Mouse (Mus musculus): ENCODE results near the gene Ncaph2.

Gene Ncaph2

DNA sequence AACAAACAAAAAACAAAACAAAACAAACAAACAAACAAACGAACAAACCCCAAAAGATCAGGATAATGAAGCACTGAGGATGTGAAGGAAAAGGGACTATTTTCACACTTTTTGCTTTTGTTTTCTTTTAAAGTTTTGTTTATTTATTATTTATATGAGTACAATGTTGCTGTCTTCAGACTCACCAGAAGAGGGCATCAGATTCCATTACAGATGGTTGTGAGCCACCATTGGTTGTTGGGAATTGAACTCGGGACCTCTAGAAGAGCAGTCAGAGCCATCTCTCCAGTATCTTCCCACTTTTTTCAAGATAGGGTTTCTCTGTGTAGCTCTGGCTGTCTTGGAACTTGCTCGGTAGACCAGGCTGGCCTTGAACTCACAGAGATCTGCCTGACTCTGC lies 12.2 kb upstream of the Ncaph2 start:
- in situ Hi-C loops (cut with MseI, MboI) = no loop called here

DNA sequence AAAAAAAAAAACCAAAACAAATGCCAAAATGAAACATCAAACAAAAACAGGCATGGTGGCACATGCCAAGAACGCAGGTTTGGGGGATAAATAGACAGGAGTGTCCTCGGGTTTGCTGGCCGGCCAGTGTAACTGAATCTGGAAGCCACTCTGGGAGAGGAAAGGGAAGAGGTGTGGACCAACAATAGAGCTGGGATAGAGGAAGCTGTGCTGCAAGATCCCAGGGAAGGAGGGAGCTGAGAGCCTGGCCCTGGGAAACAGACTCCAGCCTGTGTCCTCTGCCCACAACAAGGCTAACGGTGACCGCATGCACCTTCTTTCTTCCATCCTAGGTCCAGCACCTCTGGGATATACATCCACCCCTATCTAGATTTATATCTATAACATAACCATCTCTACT lies 5.1 kb upstream of the Ncaph2 start:
- in situ Hi-C loops (cut with MseI, MboI) = no loop called here

DNA sequence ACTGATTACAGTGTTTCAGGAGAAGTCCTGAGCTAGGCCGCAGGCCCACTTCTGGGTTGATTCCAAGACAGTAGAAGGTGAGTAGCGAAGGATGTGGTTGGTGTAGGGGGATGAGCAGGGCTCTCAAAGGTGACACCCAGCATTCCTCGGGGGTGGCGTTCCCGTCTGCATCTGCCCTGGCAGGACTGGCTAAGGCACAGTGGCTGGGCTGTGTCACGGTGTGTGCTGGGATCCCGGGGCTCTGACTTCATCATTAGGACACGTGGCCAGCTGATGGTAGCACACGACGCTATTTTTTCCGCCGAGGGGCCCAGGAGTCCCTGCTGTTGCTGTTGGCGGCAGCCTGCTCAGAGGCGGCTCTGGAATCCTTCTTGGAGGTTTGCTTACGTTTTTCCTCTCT lies 4.2 kb upstream of the Ncaph2 start:
- in situ Hi-C loops (cut with MseI, MboI) = no loop called here

DNA sequence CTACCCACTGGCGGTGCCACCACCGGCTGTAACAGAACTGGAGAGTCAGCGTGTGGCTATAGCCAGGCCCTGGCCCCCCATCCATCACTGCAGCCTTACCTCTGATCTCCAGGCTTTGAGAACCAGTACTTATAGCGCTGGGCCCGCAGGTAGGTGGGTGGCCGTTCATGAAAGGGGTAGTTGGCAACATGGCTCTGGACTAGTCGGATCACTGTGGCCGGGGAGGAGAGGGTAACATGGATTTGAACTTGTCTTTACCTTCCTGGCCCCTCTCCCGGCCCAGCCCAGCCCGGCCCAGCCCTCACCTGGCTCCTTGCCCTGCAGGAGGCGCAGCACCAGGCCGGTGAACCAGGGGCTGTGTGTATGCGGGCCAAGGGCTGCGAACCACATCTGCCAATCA lies 3.5 kb upstream of the Ncaph2 start:
- in situ Hi-C loops (cut with MseI, MboI) = no loop called here

DNA sequence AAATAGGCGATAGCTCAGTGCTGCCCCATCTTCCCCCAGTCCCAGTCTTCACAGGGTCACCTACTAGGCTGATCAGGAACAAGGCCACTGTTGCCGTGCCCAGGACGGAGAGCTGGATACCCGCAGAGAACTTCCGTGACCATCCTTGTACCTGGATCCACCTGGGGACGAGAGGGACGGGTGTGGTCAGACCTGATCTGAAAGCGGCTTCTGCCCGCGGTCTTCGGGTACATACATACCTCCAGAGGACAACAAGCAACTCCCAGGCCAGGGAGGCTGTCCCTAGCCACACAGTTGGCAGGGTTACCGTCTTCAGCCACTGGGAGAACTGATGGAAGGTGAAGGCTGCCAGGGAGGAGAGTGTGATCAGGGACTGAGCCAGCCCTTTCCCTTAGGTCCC lies 2.7 kb upstream of the Ncaph2 start:
- in situ Hi-C loops (cut with MseI, MboI) = no loop called here

DNA sequence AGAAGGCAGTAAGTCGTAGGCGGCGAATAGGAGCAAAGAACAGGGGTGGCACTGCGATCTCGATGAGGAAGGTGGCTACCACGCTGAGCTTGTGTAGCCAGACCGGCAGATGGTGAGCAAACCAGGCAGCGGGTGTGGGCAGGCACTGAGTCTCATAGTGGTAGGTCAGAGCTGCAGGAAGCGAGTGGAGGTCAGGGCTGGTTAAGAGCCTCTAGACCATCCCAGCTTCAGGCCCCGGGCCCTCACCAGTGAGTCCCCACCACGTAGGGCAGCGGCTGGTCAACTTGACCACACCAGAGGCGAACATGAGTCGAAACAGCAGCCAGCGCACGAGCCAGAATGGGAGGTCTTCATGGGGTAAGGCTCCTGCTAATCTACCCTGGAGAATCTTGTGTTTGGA lies 1.7 kb upstream of the Ncaph2 start:
- in situ Hi-C loops (cut with MseI, MboI) = no loop called here

DNA sequence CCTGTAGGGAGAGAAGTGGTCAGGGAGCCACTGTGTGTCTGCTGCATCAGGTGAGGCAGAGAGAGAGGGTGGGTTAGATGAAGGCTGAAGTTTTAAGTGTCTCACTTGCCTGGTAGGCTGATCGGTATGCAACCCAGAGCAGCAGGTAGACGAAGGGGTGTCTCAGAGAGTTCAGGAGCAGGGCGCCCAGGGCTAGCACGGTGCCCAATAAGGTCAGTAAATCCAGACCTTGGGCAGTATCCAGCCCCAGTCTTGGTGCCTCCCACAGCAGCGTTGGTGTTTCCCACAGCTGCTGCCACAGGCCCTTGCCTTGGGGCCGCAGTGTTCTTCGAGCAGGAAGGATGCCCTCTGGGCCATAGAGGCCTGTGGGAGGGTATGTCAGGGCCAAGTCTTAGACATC lies 1.1 kb upstream of the Ncaph2 start:
- in situ Hi-C loops (cut with MseI, MboI) = no loop called here

DNA sequence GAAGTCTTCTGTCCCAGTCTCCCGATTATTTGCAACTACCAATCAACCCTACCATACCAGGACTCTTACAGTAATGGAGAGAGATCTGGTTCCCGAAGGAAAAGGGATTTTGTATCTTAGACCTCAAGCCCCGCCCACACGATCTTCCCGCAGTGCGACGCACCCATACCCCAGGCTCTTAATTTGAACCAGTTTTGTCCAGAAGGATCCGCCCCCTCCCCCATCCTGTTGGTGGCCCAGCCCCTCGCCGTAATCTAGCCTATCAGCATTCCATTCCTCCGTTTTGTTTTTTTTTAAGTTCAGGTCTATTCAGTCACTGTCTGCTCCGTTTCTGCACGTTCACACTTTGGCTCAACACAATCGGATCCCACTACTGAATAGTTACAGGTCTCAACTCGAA lies 853 bp downstream of the Ncaph2 start:
- in situ Hi-C loops (cut with MseI, MboI) = no loop called here

DNA sequence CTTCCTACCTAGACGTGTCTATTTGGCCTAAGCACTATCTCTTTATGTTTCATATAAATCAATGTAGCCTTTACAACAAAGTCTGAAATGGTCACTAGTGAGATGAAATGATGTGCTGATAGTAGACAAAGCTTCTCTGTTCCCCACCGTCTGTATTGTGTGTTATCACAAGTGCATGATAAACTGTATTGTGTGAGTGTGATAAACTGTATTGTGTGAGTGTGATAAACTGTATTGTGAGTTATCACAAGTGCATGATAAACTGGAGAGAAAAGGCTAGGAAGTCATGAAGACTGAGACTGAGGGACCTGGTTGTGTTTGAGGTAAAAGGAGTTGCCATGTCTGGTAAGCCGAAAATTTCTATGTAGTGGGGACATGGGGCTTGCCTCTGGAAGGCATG lies 3.3 kb downstream of the Ncaph2 start:
- in situ Hi-C loops (cut with MseI, MboI) = no loop called here

DNA sequence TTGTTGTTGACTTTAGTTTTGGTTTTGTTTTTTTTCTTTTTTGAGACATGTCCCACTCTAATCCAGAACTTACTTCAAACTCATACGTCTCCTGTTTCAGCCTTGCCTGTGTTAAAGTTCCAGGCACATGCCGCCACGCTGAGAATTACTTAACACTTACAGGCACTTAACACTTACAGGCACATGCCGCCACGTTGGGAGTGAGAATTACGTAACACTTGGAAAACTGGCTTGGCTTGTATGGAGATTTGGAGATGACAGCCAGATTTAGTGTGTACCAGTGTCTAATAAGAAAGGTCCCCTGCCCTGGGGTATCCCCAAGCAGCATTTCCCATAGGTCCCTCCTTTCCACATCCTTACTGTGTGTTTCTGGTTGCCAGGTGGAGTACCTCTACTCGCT lies 7.5 kb downstream of the Ncaph2 start:
- in situ Hi-C loops (cut with MseI, MboI) = no loop called here

DNA sequence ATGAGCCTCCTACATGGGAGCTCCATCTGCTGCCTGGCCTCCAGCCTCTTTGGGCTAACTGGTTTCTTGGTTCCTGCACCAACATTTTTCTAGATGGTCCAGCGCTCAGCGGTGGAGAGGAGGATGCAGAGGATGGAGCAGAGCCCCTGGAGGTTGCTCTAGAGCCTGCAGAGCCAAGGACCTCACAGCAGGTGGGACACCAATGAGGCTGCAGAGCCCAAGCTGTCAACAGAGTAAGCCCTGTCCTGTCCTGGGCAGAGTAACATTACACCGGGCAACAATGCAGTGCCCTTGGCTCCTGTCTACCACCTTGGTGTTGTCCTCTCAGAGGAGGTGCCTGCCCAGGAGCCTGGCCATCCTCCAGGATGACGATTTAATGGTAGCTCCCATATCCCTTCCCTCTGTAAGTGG lies 9.6 kb downstream of the Ncaph2 start:
- in situ Hi-C loops (cut with MseI, MboI) = no loop called here

DNA sequence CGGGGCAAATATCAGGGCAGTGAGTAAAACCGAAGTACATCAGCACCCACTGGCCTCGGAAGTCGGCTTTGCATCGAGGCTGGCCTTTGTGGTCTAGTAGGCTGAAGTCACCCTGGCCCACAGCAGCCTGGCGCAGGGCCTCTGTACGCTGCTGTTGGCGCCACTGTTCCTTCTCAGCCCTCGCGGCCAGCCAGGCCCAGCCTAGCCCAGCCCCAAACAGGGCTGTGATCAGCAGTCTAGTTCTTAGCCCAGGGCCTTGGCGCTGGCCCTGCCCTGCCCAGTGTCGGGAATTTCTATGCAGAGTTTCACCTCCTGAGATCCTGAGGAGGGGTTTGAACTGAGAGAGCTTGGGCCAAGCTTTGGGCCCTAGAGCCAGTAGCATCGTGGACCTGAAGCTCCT lies 16.5 kb downstream of the Ncaph2 start:
- in situ Hi-C loops (cut with MseI, MboI) = no loop called here

DNA sequence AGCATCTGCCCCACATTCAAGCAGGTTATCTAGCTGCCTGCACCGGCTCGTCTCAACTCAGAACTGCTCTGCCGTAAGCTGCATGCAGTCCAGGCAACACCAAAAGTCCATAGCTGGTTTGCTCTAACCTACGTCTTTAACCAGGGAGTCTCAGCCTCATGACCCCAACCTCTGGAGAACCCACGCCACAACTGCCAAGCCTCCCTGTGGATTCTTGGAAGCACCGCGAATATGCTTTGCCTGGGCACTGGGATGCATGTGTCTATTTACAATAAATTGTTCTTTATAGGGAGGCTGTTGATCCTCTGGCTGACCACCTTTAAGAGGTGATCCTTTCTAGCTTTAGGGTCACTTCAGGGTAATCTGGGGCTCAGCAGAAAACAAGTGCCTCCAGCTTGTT lies 17.0 kb downstream of the Ncaph2 start:
- in situ Hi-C loops (cut with MseI, MboI) = no loop called here

DNA sequence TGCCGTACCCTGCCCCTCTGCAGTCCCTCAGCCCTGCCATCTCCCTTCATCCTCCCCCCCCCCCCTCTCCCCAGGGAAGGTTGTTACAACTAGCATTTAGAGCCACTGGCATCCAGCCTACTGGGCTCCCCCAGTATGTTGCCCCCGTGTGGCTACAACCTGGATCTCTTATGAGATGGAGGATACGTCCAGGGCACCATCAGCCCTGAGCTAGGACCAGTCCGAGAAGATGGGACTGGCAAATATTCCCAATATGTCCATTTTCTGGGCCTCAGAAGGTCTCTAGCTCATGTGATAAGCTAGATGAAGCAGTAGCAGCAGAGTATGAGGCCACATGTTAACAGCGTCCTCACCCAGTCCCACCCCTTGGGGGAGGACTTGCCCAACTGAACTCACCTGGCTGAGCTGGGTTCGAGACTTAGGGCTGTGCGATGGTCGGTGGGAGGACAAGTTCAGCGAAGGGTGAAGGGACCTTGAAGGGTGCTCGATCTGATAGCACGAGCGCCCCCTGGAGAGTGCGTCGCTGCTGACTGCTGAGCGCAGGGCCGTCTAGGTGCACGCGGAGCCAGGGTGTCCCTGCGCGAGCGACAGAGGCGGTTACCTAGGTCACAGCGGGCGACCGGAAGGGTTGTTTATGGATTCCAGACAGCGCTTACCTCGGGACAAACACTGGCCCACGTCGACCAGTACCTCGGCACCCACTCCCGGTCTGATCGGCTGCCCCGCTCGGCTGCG lies 17.7 kb downstream of the Ncaph2 start:
- in situ Hi-C loops (cut with MseI, MboI) = no loop called here

DNA sequence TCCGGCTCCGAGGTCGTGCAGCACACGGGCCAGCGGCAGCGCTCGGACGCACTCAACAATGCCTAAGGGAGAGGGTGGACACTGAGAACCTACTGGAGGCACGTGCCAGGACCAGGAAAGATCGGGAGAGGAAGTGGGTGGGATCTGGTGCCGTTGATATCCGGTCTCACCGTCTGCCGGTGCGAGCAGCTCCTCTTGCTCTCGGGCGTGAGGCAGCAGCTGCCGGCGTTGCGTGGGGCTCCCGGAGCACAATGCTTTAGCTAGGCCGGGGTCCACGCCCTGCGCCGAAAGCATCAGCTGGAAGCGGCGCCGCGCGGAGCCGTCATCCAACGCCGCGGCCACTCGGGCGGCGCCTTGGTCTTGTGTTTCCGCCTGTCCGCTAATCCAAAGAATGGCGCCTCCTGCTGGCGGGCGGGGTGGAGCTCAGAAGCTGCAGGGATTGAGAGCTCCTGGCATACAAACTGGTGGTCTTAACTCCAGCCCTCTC lies 18.3 kb downstream of the Ncaph2 start, which contains the start of gene Sco2:
TSS of gene Sco2 (minus strand) at position 85 of the 487 bp plus-strand sequence.
- in situ Hi-C loops (cut with MseI, MboI) = no loop called here

DNA sequence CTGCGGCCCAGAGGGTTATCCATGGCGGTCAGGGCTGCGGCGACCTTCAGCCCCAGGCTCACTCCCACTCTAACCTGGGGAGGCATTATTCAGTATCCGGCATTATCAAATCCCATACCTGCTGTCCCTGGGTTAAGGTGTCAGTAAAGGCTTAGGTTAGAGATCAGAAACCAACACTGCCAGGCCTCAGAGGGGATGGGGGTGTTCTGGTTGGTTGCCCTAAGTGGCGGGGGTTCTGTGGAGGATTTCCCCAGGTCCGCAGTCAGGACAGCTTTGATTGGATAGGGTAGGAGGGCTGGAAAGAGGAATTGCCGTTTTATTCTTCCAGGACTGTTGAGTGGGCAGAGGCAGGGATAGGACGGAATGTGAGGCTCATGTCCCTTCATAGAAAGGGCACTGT lies 18.8 kb downstream of the Ncaph2 start:
- in situ Hi-C loops (cut with MseI, MboI) = no loop called here

DNA sequence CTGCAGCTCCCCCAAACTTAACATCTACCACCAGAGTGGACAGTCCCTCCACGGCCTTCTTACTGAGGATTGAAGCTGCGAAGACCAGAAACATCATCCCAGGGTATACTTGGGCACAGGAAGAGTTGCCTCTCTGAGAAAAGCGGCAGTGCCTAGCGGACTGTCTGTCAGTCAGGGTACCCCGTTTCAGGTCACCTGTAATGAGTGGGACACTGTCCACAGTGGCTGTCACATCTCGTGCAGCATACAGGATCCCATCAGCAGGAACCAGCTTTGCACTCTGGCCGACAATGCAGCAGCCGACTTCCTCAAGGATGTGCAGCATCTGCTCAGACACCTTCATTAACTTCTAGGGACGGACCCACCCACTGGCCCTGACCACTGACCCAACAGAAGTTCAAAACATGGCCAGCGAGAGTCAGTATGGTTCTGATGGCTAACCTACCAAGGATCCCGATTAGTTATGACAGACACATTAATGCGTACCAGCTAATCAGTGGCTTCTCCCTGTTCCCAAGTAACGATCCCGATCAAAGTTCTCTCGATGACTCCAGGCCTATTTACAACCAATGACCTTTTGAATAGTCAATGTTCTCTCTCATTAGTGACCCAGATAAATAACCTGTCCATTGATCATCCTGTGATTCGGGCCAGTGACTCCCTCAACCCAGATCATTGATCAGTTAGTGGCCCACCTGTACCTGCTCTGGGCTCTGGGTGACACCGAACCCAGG lies 19.4 kb downstream of the Ncaph2 start:
- in situ Hi-C loops (cut with MseI, MboI) = no loop called here

DNA sequence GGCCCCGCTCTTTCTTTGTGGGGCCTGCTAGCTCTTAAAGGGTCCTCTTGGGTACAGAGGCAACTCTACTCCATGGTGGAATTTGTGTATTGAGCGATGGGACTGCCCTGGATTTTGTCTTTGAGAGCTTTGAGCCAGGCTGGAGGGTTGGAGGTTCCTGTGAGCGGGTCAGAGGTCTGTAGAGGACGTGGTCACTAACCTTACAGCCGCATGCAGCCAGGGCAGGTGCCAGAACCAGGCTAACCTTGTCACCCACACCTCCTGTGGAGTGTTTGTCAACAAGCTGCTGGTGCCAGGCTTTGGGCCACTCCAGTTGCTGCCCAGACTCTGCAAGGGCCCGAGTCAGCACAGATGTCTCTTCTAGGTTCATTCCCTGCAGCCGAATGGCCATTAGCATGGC lies 20.5 kb downstream of the Ncaph2 start:
- in situ Hi-C loops (cut with MseI, MboI) = no loop called here

DNA sequence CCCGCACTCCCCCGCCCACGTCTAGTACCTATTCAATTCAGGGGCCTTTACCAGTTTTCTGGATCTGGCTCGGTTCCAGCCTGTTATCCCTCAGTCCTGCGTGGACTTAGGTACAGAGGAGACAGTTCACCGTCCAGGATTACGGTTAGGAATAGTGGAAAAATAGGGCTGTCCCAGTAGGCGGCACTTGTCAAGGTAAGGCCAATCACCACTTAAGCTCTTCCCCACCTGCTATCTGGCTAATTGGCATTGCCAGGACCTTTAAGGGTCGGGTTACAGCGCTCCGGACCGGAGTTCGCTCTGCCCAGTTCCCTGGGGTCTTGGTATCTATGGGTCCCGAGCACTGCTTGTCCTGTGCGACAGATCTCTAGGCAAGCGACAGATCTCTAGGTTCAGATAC lies 21.4 kb downstream of the Ncaph2 start, which contains the start of gene Tymp:
TSS of gene Tymp (minus strand) at position 83 of the 400 bp plus-strand sequence.
- in situ Hi-C loops (cut with MseI, MboI) = no loop called here

DNA sequence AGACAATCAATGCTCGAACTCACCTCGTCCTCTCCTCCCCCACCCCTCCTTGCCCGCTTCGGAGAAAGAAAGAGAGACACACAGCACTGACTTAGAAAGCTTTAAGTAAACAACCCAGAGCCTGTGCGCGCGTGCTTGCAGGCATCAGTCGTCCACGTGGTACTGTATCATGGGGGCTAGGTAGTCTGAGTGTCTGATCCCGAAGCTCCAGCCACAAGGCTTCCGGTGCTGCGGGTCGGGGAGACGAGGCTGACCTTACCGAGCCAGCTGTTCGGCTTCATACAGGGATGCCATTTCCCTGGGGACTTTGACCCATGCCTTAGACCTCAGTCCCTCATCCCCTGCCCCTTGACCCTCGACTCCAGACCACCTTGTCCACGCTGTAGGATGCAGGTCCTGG lies 21.8 kb downstream of the Ncaph2 start:
- in situ Hi-C loops (cut with MseI, MboI) = no loop called here

DNA sequence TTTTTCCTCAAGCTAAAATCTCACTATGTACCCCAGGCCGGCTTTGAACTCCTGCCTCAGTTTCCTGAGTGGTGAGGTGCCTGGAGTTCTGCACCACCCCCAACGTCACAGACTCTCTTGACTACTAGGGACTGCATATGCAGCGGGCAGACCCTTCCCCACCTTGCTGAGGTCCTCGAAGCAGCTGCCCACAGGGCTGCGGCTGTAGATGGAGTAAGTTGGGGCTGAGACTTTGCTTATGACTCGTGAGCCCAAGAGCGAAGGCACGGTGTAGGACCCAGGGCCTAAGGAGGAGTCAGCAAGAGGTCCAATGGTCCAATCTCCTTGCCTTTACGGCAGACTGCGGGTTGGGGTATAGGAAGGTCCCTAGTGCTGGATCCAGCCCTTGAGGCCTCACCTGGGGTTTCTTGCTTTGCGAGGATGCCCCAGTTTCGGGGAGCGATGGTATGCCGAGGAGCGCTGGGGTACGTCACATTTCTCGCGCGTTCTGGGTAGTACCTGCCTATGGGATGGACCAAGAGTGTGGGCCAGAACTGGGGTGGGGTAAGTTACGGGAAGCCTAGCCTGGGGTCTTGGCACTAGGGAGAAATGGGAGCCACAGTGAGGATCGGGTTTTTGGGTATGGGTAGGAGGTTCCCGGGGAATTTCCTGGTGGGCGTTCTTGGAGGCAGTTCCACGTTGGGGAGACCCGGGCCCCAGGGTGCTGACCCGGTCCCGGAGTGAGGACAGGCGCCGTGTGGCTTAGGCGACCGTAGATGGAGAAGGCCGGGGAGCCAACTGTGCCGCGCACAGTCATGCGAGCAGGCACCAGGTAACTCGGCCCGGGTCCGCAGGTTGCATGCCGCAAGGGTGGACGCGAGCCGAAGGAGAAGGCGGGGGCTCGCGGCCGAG lies 22.7 kb downstream of the Ncaph2 start:
- in situ Hi-C loops (cut with MseI, MboI) = no loop called here

DNA sequence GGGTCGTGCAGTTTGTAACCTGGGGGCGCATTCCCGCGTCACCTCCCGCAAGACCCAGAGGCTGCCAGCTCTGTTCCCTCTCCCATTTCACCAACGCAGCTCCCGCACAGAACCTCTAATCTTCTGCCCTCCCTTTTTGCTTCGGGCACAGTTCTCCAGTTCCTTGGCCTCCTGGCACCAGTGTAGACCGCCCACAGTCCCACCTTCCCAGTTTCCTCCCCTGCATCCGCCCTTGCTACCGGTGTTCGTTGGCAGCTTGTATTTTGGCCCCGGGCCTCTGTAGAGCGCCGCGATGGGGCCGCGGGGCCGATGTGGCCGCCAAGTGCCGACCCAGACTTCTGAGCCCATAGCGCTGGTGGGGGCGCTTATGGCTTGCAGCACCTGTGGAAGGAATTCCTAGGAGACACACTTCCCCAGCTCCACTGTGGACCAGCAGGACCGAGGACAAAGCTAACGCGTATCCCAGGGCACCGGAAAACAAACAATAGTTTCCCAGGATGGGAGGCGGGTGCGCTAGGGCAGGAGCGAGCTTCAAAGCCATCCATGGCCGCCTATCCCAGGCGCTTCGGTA lies 23.4 kb downstream of the Ncaph2 start, which contains the start of gene Odf3b:
TSS of gene Odf3b (minus strand) at position 452 of the 571 bp plus-strand sequence.
- in situ Hi-C loops (cut with MseI, MboI) = no loop called here

All from mouse trophoblast stem cell (cell line).